Mouse (Mus musculus) neural tube, embryonic 15.5 days (tissue): Measurements from ENCODE around the gene Bach2. TPM values are rescaled to one million over a fixed set of nuclear protein-coding genes. Genes with fewer than 3 reads are reported as not detected.

Experiments used
- ATAC-seq: fragments of 200-750 bp; cut with Nextera tagmentation; 2 replicates; pipeline ENCODE4 v1.8.0; 2017; ENCODE audit warnings: mild to moderate bottlenecking, moderate TSS enrichment, moderate library complexity; ENCODE audit not compliant: low FRiP score
- H3K27ac ChIP-seq: fragments of 300-500 bp; sonication (generic); replicated peaks from 2 replicates; pipeline ENCODE4 v1.5.1; 2015; ENCODE audit warnings: mild to moderate bottlenecking, inconsistent platforms
- H3K27me3 ChIP-seq: fragments of 300-500 bp; sonication (generic); replicated peaks from 2 replicates; pipeline ENCODE4 v1.6.1; 2015; ENCODE audit warnings: inconsistent platforms
- H3K36me3 ChIP-seq: fragments of 300-500 bp; sonication (generic); 2 replicates; pipeline ENCODE4 v1.6.1; 2015; ENCODE audit warnings: inconsistent platforms
- H3K4me1 ChIP-seq: fragments of 300-500 bp; sonication (generic); 2 replicates; pipeline ENCODE4 v1.6.1; 2015; ENCODE audit warnings: inconsistent platforms
- H3K4me2 ChIP-seq: fragments of 300-500 bp; sonication (generic); 2 replicates; pipeline ENCODE4 v1.6.1; 2015; ENCODE audit warnings: inconsistent platforms, mild to moderate bottlenecking, moderate library complexity
- H3K4me3 ChIP-seq: fragments of 300-500 bp; sonication (generic); replicated peaks from 2 replicates; pipeline ENCODE4 v1.5.1; 2015; ENCODE audit warnings: mild to moderate bottlenecking, inconsistent platforms
- H3K9ac ChIP-seq: fragments of 300-500 bp; sonication (generic); replicated peaks from 2 replicates; pipeline ENCODE4 v1.6.1; 2015; ENCODE audit warnings: mild to moderate bottlenecking, inconsistent platforms
- H3K9me3 ChIP-seq: fragments of 300-500 bp; sonication (generic); replicated peaks from 2 replicates; pipeline ENCODE4 v1.6.1; 2016; ENCODE audit warnings: inconsistent platforms
- WGBS: fragments of 180-500 bp; shearing (Covaris S2); methylation state at CpG from one replicate; pipeline ENCODE4 v1.1.7; 2015; ENCODE audit warnings: mixed read lengths; 5-methylcytosine and 5-hydroxymethylcytosine counted together
- polyA plus RNA-seq: library from polyadenylated mRNA; unstranded; fragments of >200 nt; fragmentation: Nextera tagmentation; extraction: Ambion mirVana; gene quantifications from 2 replicates; pipeline ENCODE4 v1.2.1, GENCODE M21; 2015

The Bach2 gene
- polyA plus RNA-seq, 1 experiment from 2014 or later = 24.3 TPM

DNA sequence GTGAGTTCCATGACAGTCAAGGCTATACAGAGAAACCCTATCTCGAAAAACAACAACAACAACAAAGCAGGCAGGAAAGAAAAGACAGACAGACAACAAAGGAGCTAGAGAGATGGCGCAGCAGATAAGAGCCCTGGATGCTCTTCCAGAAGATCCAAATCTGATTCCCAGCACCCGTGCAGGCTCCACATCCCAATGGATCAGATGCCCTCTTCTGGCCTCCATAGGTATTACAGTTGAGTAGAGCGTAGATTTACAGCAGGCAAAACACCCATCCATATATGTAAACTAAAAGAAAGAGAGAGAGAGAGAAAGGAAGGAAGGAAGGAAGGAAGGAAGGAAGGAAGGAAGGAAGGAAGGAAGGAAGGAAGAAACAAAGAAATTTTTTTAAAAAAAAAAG, 312.7 kb downstream of the Bach2 start:
- H3K4me1 ChIP-seq = no peaks in the 10 kb centered on the region; the same call in 1 of the 2 replicates
- 47% methylated on average over 4 of the region's 4 CpGs for WGBS
- no peak overlapping the region for H3K4me2 ChIP-seq
- H3K27me3 ChIP-seq = no peaks in the 10 kb centered on the region
- ATAC-seq = no peak
- no peaks in the 10 kb centered on the region for H3K36me3 ChIP-seq
- no peak overlapping the region for H3K9ac ChIP-seq
- no peak overlapping the region for H3K4me3 ChIP-seq
- H3K9me3 ChIP-seq = no peaks in the 10 kb centered on the region
- no peak overlapping the region for H3K27ac ChIP-seq

DNA sequence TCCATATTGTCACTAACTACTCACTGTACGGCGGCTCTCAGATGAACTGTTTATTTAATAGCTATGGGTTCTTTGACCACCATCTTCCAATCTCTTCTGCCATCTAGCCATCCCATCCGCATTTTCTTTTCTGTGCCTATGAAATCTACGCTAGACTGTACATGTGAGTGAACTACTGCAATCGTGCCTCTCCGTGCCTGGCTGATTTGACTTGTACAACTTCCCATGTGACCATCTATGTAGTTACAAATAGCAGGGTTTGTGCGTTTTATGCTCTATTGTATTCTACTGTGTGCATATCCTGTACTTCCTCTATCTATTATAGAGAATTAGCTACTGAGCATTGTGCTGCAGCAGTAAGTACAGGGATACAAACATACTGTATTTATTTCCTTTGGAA, 316.9 kb downstream of the Bach2 start:
- H3K4me1 ChIP-seq = peaks cover 5% of the 10 kb centered on the region
- H3K36me3 ChIP-seq = no peaks in the 10 kb centered on the region
- H3K9me3 ChIP-seq = no peaks in the 10 kb centered on the region
- H3K27ac ChIP-seq = no peak overlapping the region
- ATAC-seq = no peak
- H3K27me3 ChIP-seq = no peaks in the 10 kb centered on the region
- H3K4me3 ChIP-seq = no peak overlapping the region
- no peak overlapping the region for H3K9ac ChIP-seq
- no peak overlapping the region for H3K4me2 ChIP-seq
- 87% methylated on average over 7 of the region's 7 CpGs for WGBS

DNA sequence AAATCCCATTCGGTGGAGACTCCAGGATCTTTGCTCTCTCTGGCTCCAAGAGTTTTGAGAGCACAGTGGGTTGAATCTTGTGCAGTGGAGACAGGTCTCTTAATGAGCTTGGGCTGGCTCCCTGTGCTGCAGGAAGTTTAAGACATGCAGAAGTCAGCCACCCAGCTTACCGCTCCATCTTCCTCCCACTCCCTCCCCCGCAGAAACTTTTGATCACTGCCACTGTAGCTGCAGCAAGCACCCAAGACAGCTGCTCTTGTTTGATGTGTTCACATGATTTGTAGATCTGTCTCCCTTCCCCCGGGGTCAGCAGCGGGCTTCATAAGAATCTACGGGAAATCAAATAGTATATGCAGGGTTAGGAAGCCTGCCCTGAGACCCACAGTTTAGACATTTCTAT, 321.6 kb downstream of the Bach2 start:
- no peak overlapping the region for H3K4me2 ChIP-seq
- peaks cover 21% of the 10 kb centered on the region for H3K4me1 ChIP-seq
- 0 out of 2 replicates have a peak overlapping the region, but pooled peaks have one; percentile 62 for H3K27ac ChIP-seq
- ATAC-seq = no peak
- H3K9me3 ChIP-seq = no peaks in the 10 kb centered on the region
- peaks cover 24% of the 10 kb centered on the region for H3K36me3 ChIP-seq
- H3K4me3 ChIP-seq = no peak overlapping the region
- H3K27me3 ChIP-seq = no peaks in the 10 kb centered on the region
- WGBS = 28% methylated on average over 6 of the region's 6 CpGs
- no peak overlapping the region; the same call in 1 of the 2 replicates for H3K9ac ChIP-seq

DNA sequence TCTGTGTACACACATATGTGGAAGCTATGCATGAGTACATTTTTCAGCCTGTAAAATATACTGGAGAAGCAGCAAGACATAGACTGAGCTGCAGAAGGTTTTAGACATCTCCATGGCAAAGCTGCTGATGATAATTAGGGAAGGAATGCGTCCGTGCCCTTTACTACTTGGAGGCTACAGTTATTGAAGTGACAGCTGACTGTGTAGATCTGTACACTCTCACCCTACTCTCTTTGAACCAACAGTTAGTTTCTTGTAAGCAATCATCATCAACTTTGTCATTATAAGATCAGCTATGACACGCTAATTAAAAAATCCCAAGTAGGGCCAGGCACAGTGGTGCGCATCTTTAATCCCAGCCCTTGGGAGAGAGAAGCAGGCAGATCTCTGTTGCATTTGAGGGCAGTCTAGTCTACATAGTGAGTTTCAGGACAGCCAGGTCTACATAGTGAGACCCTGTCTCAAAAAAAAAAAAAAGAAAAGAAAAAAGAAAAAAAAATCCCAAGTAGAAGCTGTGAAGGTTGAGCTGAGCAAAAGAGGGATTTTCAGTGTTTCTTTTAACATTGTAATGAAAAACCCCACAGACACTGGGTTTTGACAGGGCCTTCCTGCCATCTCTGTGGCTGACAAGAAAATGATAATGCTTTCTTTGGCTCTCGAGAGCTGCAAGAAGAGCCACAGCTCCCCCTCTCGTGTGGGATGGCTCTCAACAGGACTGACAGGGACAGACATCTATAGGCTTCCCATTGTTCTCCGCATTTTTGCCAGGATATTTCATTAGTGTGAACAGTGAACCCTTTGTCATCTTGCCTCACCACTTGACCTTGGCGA, 322.3 kb downstream of the Bach2 start:
- WGBS = 38% methylated on average over 8 of the region's 8 CpGs
- Histone ChIP-seq H3K9me3 (no peaks in the 10 kb centered on the region), H3K4me2 (no peak overlapping the region; the same call in 1 of the 2 replicates), H3K9ac (no peak overlapping the region), H3K36me3 (peaks cover 24% of the 10 kb centered on the region), H3K4me1 (peaks cover 21% of the 10 kb centered on the region), H3K27me3 (no peaks in the 10 kb centered on the region), H3K4me3 (no peak overlapping the region), H3K27ac (peak overlapping the region; percentile 62)
- peak; percentile 56; the same call in 1 of the 2 replicates for ATAC-seq

DNA sequence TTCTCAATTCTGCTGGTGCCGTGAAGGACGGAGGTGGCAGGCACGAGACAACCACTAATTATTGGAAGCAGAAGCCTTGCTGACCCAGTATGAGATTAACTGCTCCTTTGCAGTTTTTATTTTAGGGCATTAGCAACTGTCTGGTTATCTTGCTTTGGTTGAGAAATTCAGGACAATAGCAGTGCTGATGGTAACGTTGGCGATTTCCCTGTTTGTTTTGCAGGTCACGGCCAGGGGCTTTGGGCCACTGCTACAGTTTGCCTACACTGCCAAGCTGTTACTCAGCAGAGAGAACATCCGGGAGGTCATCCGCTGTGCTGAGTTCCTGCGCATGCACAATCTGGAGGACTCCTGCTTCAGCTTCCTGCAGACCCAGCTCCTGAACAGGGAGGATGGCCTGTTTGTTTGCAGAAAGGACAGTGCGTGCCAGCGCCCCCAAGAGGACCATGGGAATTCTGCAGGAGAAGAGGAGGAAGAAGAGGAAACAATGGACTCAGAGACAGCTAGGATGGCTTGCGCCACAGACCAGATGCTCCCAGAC, 323.0 kb downstream of the Bach2 start:
- no peak overlapping the region for H3K9ac ChIP-seq
- ATAC-seq = peak; percentile 60; the same call in 1 of the 2 replicates
- no peaks in the 10 kb centered on the region for H3K9me3 ChIP-seq
- 36% methylated on average over 12 of the region's 12 CpGs for WGBS
- no peaks in the 10 kb centered on the region for H3K27me3 ChIP-seq
- H3K4me2 ChIP-seq = no peak overlapping the region; the same call in none of the 2 replicates
- peak overlapping the region; percentile 62 for H3K27ac ChIP-seq
- no peak overlapping the region for H3K4me3 ChIP-seq
- peaks cover 21% of the 10 kb centered on the region for H3K4me1 ChIP-seq
- H3K36me3 ChIP-seq = peaks cover 26% of the 10 kb centered on the region

DNA sequence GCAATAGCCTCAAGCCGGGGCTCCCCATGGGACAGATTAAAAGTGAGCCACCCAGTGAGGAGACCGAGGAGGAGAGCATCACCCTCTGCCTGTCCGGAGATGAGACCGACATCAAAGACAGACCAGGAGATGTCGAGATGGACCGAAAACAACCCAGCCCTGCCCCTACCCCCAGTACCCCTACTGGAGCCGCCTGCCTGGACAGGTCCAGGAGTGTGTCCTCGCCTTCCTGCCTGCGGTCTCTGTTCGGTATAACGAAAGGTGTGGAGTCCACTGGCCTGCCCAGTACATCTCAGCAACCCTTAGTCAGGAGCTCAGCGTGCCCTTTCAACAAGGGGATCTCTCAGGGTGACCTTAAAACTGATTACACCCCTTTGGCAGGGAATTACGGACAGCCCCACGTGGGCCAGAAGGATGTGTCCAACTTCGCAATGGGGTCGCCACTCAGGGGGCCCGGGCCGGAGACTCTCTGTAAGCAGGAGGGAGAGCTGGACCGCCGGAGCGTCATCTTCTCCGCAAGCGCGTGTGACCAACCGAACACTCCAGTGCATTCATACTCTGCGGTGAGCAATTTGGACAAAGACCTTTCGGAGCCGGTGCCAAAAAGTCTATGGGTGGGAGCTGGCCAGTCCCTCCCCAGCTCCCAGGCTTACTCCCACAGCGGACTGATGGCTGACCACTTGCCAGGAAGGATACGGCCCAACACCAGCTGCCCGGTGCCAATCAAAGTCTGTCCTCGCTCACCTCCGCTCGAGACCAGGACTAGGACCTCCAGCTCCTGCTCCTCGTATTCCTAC, 323.9 kb downstream of the Bach2 start:
- no peak for ATAC-seq
- no peak overlapping the region for H3K4me3 ChIP-seq

DNA sequence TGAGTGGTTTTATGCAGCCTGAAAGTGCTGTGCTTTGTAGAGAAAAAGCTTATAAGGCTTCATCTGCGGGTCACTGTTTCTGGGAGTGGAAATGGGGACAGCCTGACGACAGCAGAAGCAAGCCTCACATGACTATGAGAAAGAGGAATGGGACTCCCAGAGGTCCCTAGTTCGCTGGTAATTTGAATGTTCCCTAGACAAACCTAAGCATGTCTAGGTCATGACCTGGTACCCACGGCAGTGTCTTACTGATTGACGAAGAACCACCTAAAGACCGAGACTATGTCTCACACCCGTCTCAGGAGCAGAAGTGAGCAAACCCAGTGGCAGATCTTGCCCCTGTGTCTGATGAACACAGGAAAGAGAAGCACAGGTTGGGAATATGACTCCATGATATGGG, 325.8 kb downstream of the Bach2 start:
- H3K27me3 ChIP-seq = no peaks in the 10 kb centered on the region
- whole genome bisulfite sequencing = 90% methylated on average over 7 of the region's 7 CpGs
- no peaks in the 10 kb centered on the region for H3K9me3 ChIP-seq
- H3K4me3 ChIP-seq = no peak overlapping the region
- H3K27ac ChIP-seq = no peak overlapping the region
- H3K4me1 ChIP-seq = peaks cover 28% of the 10 kb centered on the region
- ATAC-seq = no peak
- no peak overlapping the region for H3K9ac ChIP-seq
- peaks cover 26% of the 10 kb centered on the region for H3K36me3 ChIP-seq
- H3K4me2 ChIP-seq = no peak overlapping the region

More for the DNA sequence above, 323.9 kb downstream of the Bach2 start:
- H3K36me3 ChIP-seq = peaks cover 26% of the 10 kb centered on the region
- peak overlapping the region; percentile 62 for H3K27ac ChIP-seq
- peaks cover 21% of the 10 kb centered on the region for H3K4me1 ChIP-seq
- H3K9ac ChIP-seq = no peak overlapping the region
- no peaks in the 10 kb centered on the region for H3K27me3 ChIP-seq
- 94% methylated on average over 35 of the region's 35 CpGs for WGBS
- H3K4me2 ChIP-seq = no peak overlapping the region
- H3K9me3 ChIP-seq = no peaks in the 10 kb centered on the region

DNA sequence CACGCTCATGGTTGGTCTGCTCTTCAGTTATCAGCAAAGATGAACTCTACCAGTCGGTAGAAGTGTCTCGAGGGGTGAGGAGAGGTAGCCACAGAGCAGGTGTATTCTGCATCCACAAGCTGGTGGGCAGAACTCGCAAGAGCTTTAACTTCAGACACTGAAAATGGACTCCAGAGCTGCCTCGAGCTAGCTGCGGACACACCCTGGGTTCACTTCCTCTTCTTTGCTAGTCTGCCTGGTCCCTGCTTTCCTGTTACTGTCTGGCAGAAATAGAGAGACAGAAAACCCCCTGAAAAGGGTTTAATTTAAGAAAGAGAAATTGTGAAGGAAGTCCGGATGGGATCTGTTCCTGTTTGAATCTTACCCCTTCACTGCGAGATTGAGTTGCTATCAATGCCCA, 326.3 kb downstream of the Bach2 start:
- H3K27ac ChIP-seq = no peak overlapping the region
- ATAC-seq = no peak
- no peak overlapping the region for H3K4me3 ChIP-seq
- H3K36me3 ChIP-seq = peaks cover 26% of the 10 kb centered on the region
- H3K4me1 ChIP-seq = peaks cover 31% of the 10 kb centered on the region
- WGBS = 92% methylated on average over 8 of the region's 8 CpGs
- no peaks in the 10 kb centered on the region for H3K27me3 ChIP-seq
- H3K9me3 ChIP-seq = no peaks in the 10 kb centered on the region
- H3K9ac ChIP-seq = no peak overlapping the region
- no peak overlapping the region for H3K4me2 ChIP-seq

DNA sequence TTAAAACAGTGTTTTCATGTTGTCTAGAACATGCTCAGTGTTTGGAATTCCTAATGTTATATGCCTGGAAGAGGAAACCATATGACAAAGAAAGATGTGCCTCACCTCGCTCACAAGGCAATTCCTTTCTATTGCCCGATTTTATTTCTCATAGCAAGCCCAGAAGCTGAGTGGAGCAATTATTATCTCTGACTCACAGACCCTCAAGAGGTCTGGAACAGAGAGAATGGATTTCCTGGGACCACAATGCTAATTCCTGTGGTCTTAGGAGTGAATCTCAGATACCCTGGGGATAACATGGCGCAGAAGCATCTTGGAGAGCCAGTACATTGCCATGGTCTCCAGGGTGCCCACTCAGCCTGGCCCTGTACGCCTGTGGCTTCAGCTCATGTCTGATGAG, 330.4 kb downstream of the Bach2 start:
- no peak overlapping the region for H3K4me2 ChIP-seq
- no peaks in the 10 kb centered on the region for H3K9me3 ChIP-seq
- H3K27ac ChIP-seq = 0 out of 2 replicates have a peak overlapping the region, but pooled peaks have one; percentile 24
- ATAC-seq = no peak
- WGBS = 54% methylated on average over 4 of the region's 4 CpGs
- H3K4me3 ChIP-seq = no peak overlapping the region
- no peak overlapping the region for H3K9ac ChIP-seq
- no peaks in the 10 kb centered on the region for H3K27me3 ChIP-seq
- H3K36me3 ChIP-seq = peaks cover 7% of the 10 kb centered on the region; the same call in 1 of the 2 replicates
- peaks cover 27% of the 10 kb centered on the region for H3K4me1 ChIP-seq

DNA sequence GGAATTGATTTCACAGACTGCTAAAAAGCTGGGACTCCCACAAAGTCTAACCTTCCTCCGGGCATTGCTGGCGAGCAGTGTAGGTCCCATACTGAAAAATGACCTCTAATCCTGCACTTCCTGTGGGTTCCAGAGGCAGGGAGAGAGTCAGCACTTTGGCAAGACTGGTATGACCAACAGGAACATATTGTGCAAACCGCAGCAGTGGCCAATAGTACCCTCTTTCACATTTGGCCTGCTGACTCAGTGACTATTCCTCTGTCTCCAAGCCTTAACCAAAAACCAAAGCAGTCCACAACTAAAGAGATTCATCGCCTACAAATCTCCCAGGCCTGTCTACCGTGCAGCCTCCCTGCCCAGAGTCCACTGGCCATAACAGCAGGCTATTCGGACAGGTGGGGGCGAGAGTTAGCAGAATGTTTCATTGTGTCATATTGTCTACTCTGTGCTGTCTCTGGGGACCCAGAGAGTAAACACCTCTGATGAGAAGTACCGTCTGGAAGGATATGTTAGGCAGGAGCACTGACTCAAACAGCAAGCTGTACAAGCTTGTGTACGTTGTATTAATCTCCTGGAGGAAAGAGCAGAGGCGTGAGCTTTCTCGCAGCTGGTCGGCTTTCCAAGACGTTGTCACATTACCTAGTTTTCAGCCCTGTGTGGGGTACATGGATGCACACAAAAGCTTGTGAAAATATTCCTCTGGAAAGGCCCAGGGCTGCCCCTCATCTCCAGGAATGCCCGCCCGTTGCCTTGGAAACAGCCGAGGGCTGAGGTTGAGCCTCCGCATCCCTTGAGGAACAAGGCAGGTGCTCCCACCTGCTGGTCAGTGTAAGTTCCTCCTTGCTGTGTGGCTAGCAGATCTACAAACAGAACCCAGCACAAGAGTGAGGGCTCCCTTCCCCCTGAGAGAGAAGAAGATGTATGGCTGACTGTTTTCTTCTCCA, 331.7 kb downstream of the Bach2 start:
- peak; percentile 68 for ATAC-seq
- Histone ChIP-seq H3K9me3 (no peaks in the 10 kb centered on the region), H3K27me3 (no peaks in the 10 kb centered on the region), H3K4me1 (peaks cover 27% of the 10 kb centered on the region), H3K9ac (no peak overlapping the region), H3K36me3 (peaks cover 5% of the 10 kb centered on the region; the same call in 1 of the 2 replicates), H3K27ac (peak overlapping the region; percentile 24), H3K4me3 (no peak overlapping the region), H3K4me2 (no peak overlapping the region)
- WGBS = 37% methylated on average over 17 of the region's 17 CpGs

DNA sequence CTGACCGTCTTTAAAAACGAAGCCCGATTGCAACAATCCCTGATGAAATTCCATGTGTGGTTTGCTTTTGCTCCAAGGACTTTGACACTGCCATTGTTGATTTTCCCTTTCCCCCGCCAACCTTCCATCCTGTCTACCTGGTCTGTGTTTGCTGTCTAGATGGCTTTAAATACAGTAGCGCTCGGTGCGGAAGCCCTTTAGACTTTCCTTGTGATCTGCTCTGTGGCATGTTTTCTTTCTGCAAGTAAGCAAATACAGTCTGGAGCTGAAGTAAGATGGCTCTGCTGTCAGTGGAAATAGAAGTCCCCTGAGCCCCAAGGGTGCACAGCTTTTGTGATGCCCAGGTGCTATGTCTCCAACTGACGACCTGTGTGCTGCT, 332.3 kb downstream of the Bach2 start:
- Histone ChIP-seq H3K4me1 (peaks cover 27% of the 10 kb centered on the region), H3K4me2 (no peak overlapping the region), H3K36me3 (peaks cover 6% of the 10 kb centered on the region; the same call in 1 of the 2 replicates), H3K9me3 (no peaks in the 10 kb centered on the region), H3K27ac (peak overlapping the region; percentile 24), H3K27me3 (no peaks in the 10 kb centered on the region), H3K4me3 (no peak overlapping the region), H3K9ac (no peak overlapping the region)
- no peak for ATAC-seq
- 62% methylated on average over 8 of the region's 8 CpGs for WGBS
